Mouse (Mus musculus): ENCODE measurements around the gene Eif1ad. TPM values are rescaled to one million over a fixed set of nuclear protein-coding genes. Genes with fewer than 3 reads are reported as not detected.

Eif1ad gene
- total and polyA plus RNA-seq, 2 experiments from 2014 or later: 34.7 to 45.3 TPM

GRCm38 (mm10) chr19:5362186-5362585, 4.4 kb upstream of the Eif1ad start:
- 85% methylated on average over 2 of the region's 2 CpGs for WGBS
- DNase-seq: no peak
- Histone ChIP-seq H3K27me3 (ENCODE audit: insufficient read depth, low read length) (no peaks in the 10 kb centered on the region), H3K4me1 (ENCODE audit: insufficient read depth) (peaks cover 4% of the 10 kb centered on the region; the same call in 1 of the 2 replicates), H3K9ac (no peak overlapping the region), H3K36me3 (ENCODE audit: insufficient read depth) (peaks cover 14% of the 10 kb centered on the region), H3K4me3 (ENCODE audit: low read depth, low read length) (no peak overlapping the region), H3K9me3 (ENCODE audit: low read length) (no peaks in the 10 kb centered on the region), H3K4me2 (ENCODE audit: low read depth) (no peak overlapping the region), H3K27ac (ENCODE audit: low read depth, low read length) (no peak overlapping the region)
- no peak for ATAC-seq
- no peak for TF ChIP-seq CTCF (IDR thresholded peaks at IDR 0.05; ENCODE audit: low read depth)

- WGBS: 94% methylated on average over 2 of the region's 2 CpGs
- no peak for DNase-seq
- no peak for TF ChIP-seq CTCF (IDR thresholded peaks at IDR 0.05; ENCODE audit: low read depth)
- Histone ChIP-seq H3K4me1 (ENCODE audit: insufficient read depth) (peaks cover 13% of the 10 kb centered on the region), H3K4me3 (ENCODE audit: low read depth, low read length) (no peak overlapping the region), H3K27ac (ENCODE audit: low read depth, low read length) (no peak overlapping the region), H3K9me3 (ENCODE audit: low read length) (no peaks in the 10 kb centered on the region), H3K36me3 (ENCODE audit: insufficient read depth) (peaks cover 23% of the 10 kb centered on the region), H3K4me2 (ENCODE audit: low read depth) (no peak overlapping the region), H3K27me3 (ENCODE audit: insufficient read depth, low read length) (no peaks in the 10 kb centered on the region), H3K9ac (no peak overlapping the region)
- ATAC-seq: no peak
Observed at GRCm38 (mm10) chr19:5364124-5364523, 2.4 kb upstream of the Eif1ad start.

GRCm38 (mm10) chr19:5365751-5366150, 790 bp upstream of the Eif1ad start:
- Histone ChIP-seq H3K27me3 (ENCODE audit: insufficient read depth, low read length) (no peaks in the 10 kb centered on the region), H3K4me1 (ENCODE audit: insufficient read depth) (peaks cover 13% of the 10 kb centered on the region), H3K36me3 (ENCODE audit: insufficient read depth) (peaks cover 39% of the 10 kb centered on the region), H3K9ac (peak overlapping the region; percentile 76), H3K4me3 (ENCODE audit: low read depth, low read length) (peak overlapping the region; percentile 92), H3K4me2 (ENCODE audit: low read depth) (peak overlapping the region; percentile 66), H3K27ac (ENCODE audit: low read depth, low read length) (peak overlapping the region; percentile 97), H3K9me3 (ENCODE audit: low read length) (no peaks in the 10 kb centered on the region)
- 12% methylated on average over 11 of the region's 11 CpGs for WGBS
- no peak for TF ChIP-seq CTCF (IDR thresholded peaks at IDR 0.05; ENCODE audit: low read depth)
- ATAC-seq (no peak), DNase-seq (no peak)

GRCm38 (mm10) chr19:5367053-5367359, 465 bp downstream of the Eif1ad start, which contains the start of gene Banf1:
Banf1 (minus strand) TSS chr19:5367168.
- no peaks in the 10 kb centered on the region for H3K27me3 ChIP-seq (ENCODE audit: insufficient read depth, low read length)
- peak within 1 kb of the TSS; percentile 97 for H3K27ac ChIP-seq (ENCODE audit: low read depth, low read length)
- 1% methylated on average over 33 of the region's 33 CpGs for WGBS
- ATAC-seq: peak; percentile 8
- H3K4me1 ChIP-seq (ENCODE audit: insufficient read depth): peaks cover 13% of the 10 kb centered on the region
- H3K9ac ChIP-seq: peak within 1 kb of the TSS; percentile 76
- peak within 1 kb of the TSS; percentile 66 for H3K4me2 ChIP-seq (ENCODE audit: low read depth)
- H3K36me3 ChIP-seq (ENCODE audit: insufficient read depth): peaks cover 47% of the 10 kb centered on the region
- TF ChIP-seq CTCF (IDR thresholded peaks at IDR 0.05; ENCODE audit: low read depth): no peak
- peak within 1 kb of the TSS; percentile 92 for H3K4me3 ChIP-seq (ENCODE audit: low read depth, low read length)
- no peak for DNase-seq
- H3K9me3 ChIP-seq (ENCODE audit: low read length): no peaks in the 10 kb centered on the region

GRCm38 (mm10) chr19:5367455-5367854, 914 bp downstream of the Eif1ad start:
- peak; percentile 32 for TF ChIP-seq CTCF (IDR thresholded peaks at IDR 0.05; ENCODE audit: low read depth)
- H3K27ac ChIP-seq (ENCODE audit: low read depth, low read length): no peak overlapping the region
- ATAC-seq (no peak), DNase-seq (no peak)
- peak overlapping the region; percentile 66 for H3K4me2 ChIP-seq (ENCODE audit: low read depth)
- H3K4me1 ChIP-seq (ENCODE audit: insufficient read depth): peaks cover 13% of the 10 kb centered on the region
- H3K4me3 ChIP-seq (ENCODE audit: low read depth, low read length): peak overlapping the region; percentile 92
- 14% methylated on average over 11 of the region's 11 CpGs for WGBS
- H3K27me3 ChIP-seq (ENCODE audit: insufficient read depth, low read length): no peaks in the 10 kb centered on the region
- H3K9ac ChIP-seq: peak overlapping the region; percentile 76
- peaks cover 51% of the 10 kb centered on the region for H3K36me3 ChIP-seq (ENCODE audit: insufficient read depth)
- H3K9me3 ChIP-seq (ENCODE audit: low read length): no peaks in the 10 kb centered on the region

GRCm38 (mm10) chr19:5370932-5371331, 4.4 kb downstream of the Eif1ad start:
- H3K27ac ChIP-seq (ENCODE audit: low read depth, low read length): no peak overlapping the region
- no peak overlapping the region for H3K4me2 ChIP-seq (ENCODE audit: low read depth)
- TF ChIP-seq CTCF (IDR thresholded peaks at IDR 0.05; ENCODE audit: low read depth): peak; percentile 43
- ATAC-seq (no peak), DNase-seq (no peak)
- peaks cover 52% of the 10 kb centered on the region for H3K36me3 ChIP-seq (ENCODE audit: insufficient read depth)
- no peaks in the 10 kb centered on the region for H3K9me3 ChIP-seq (ENCODE audit: low read length)
- H3K9ac ChIP-seq: no peak overlapping the region
- peaks cover 9% of the 10 kb centered on the region for H3K4me1 ChIP-seq (ENCODE audit: insufficient read depth)
- 86% methylated on average over 3 of the region's 3 CpGs for WGBS
- H3K4me3 ChIP-seq (ENCODE audit: low read depth, low read length): no peak overlapping the region
- H3K27me3 ChIP-seq (ENCODE audit: insufficient read depth, low read length): no peaks in the 10 kb centered on the region

- H3K27me3 ChIP-seq (ENCODE audit: insufficient read depth, low read length): no peaks in the 10 kb centered on the region
- peaks cover 58% of the 10 kb centered on the region for H3K36me3 ChIP-seq (ENCODE audit: insufficient read depth)
- 94% methylated on average over 7 of the region's 7 CpGs for WGBS
Observed at GRCm38 (mm10) chr19:5372724-5373123, 6.2 kb downstream of the Eif1ad start.

More at GRCm38 (mm10) chr19:5372724-5373123, 6.2 kb downstream of the Eif1ad start:
- no peak for TF ChIP-seq CTCF (IDR thresholded peaks at IDR 0.05; ENCODE audit: low read depth)
- H3K4me1 ChIP-seq (ENCODE audit: insufficient read depth): peaks cover 4% of the 10 kb centered on the region
- H3K9ac ChIP-seq: no peak overlapping the region
- no peak overlapping the region for H3K27ac ChIP-seq (ENCODE audit: low read depth, low read length)
- no peak for ATAC-seq
- H3K9me3 ChIP-seq (ENCODE audit: low read length): no peaks in the 10 kb centered on the region
- no peak overlapping the region for H3K4me3 ChIP-seq (ENCODE audit: low read depth, low read length)
- H3K4me2 ChIP-seq (ENCODE audit: low read depth): no peak overlapping the region
- no peak for DNase-seq

Data from forebrain, postnatal 0 days (tissue).